Mouse (Mus musculus): ENCODE results near the gene Fam107a.

Gene Fam107a

DNA sequence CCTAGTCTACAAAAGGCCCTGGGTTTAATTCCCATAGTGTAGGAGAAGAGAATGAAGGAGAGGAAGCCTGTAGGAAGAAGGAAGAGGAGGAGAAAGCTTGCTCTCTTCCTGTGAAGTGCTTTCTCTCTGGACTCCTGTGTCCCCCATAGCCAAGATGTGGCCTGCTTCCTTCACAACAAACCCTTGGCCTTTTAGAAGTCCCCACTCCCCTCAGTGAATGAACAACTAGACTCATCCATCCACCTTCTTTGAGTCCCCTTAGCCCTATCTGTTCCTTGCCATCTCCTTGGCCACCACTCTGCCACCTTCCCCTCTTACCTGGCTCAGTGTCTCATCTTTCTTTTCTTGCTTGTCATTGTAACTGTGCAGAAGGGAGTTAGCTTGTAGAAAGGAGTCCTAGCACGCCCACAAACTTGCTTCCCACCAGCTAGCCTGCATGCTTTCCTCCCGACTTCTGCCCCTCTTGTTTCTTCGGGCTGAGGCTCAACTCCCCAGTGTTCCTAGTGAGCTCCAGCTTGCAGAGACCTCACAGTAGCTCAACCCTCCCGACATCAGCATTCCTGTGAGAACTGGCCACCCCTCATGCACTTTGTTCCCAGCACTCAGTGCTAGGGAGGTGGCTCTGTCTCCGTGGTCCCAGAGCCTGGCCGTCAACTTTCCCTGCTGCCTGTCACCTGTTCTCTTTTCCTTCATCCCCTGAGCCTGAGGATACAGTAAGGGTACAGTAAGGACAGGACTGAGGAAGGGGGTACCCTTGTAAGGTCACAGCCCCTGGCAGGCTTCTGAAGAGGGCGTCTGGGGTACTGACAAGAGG is 60.1 kb downstream of the Fam107a start:
- no peak for DNase-seq (ENCODE audit: low read depth in 2 of 2, low spot score in 2 of 2)

DNA sequence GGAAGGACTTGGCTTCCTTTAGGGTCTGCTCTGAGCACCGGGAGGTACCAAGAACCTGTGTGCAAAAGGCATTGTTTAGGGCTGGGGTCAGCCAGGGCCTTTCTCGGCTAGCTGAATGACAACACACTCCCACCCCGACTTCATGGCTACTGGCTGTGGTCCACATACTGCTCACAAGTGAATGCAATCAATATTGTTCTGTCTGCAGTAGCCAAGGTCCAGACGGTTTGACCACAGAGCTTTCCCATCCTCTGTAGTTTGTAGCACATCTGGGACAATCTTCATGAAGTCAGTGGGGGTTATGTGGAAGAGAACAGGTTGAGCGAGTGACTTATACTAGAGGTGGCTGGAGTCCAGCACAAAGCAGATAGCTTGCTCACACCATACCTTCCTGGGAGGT is 60.9 kb downstream of the Fam107a start:
- DNase-seq (ENCODE audit: low read depth in 2 of 2, low spot score in 2 of 2): no peak

- no peak for DNase-seq (ENCODE audit: low read depth in 2 of 2, low spot score in 2 of 2)
These were observed 61.8 kb downstream of the Fam107a start for GRCm38 (mm10) chr14:8256072-8256471.

- DNase-seq (ENCODE audit: low read depth in 2 of 2, low spot score in 2 of 2): peak in 1 of 2 experiments; percentile 18
These were observed 62.6 kb downstream of the Fam107a start for GRCm38 (mm10) chr14:8255076-8255729.

DNA sequence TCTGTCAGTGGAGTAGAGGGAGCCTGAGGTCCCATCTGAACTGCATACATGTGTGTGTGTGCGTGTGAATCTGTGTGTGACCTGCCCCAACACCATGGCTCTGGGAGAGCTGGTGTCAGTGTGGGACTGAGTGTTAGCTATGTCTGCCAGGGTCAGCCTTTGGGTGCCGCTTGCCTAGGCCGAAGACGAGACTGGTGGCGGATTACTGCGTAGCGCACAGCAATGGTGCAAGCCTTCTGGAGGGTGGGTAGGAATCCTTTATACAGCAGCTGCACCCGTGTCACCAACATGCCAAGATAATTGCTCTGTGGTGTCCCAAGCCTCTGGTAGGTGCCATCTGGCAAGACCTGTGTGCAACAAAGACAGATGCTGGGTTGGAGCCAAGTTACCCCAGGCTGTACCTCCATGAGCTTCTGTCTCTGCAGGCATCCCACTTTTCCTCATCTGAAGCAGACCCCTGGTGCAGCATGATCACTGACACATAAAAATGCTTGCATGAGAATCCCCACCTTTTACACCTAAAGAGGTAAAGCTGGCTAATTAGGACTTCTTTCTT is 66.4 kb downstream of the Fam107a start:
- DNase-seq (ENCODE audit: low read depth in 2 of 2, low spot score in 2 of 2): no peak

DNA sequence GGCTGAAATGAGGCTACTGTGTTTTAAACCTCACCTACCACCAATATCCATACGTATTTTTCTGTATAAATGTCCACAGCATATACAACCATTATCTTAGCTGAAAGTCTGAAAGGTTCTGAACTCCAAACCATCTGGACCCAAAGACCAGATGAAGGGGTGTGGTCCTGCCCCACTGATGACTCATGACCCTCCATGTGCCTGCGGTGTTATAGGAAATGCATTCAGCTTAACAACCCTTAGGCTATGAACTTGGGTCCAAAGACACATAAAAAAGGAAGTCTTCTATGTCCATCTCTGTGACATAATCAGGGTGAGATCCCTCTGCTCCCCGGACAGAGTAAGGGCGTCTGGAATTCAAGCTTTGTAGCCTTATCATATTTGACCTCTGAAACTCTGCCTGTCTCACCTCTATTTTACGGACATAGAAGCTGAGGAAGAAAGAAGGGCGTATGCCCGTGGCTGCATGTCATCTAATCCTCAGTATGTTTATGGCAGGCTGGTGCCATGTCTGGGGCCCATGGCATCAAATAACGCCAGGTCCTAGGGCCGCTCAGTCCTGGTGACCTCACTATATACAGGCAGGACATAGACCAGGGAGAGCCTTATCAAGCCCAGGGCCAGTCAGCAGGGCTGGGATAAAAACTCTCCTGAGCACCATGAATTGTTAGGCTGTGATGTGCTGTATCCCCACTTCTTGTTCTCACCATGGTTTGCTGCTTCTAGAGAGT is 67.5 kb downstream of the Fam107a start:
- no peak for DNase-seq (ENCODE audit: low read depth in 2 of 2, low spot score in 2 of 2)

DNA sequence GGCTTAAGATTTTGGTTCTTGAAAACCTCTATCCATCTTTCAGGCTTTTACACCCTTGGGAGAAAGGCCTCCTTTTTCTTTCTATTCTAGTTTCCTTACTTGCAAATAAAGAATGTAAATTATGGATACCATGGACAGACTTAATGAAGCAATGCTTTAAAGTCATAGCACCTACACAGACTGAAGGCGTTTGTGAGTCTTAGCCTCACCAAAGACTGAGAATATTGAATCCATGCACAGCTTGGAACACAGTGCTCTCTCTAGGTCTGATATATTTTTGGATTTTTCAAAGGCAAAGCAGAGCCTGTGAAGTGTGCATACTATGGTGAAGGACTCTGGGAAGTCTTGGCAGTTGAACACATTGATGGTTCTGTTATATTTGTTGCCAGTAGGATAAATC is 68.6 kb downstream of the Fam107a start:
- DNase-seq (ENCODE audit: low read depth in 2 of 2, low spot score in 2 of 2): no peak

- no peak for DNase-seq (ENCODE audit: low read depth in 2 of 2, low spot score in 2 of 2)
These were observed 70.9 kb downstream of the Fam107a start for GRCm38 (mm10) chr14:8246878-8247277.

Measured in CD8-positive naive resting alpha-beta T cell, adult 2 months (primary cell).